Mouse (Mus musculus) embryonic facial prominence, embryonic 15.5 days (tissue): Measurements from ENCODE around the gene Gria1. TPM values are rescaled to one million over a fixed set of nuclear protein-coding genes. Genes with fewer than 3 reads are reported as not detected.

Experiments
- ATAC-seq: fragments of 200-750 bp; cut with Nextera tagmentation; 2 replicates; pipeline ENCODE4 v1.8.0; 2017; ENCODE audit warnings: low read depth, moderate TSS enrichment; ENCODE audit not compliant: insufficient number of reproducible peaks, low FRiP score, low TSS enrichment
- H3K27ac ChIP-seq: fragments of 300-500 bp; sonication (generic); replicated peaks from 2 replicates; pipeline ENCODE4 v1.5.1; 2015; ENCODE audit warnings: mild to moderate bottlenecking, inconsistent platforms
- H3K27me3 ChIP-seq: fragments of 300-500 bp; sonication (generic); 2 replicates; pipeline ENCODE4 v1.6.1; 2015; ENCODE audit warnings: inconsistent platforms
- H3K36me3 ChIP-seq: fragments of 300-500 bp; sonication (generic); 2 replicates; pipeline ENCODE4 v1.6.1; 2015; ENCODE audit warnings: mild to moderate bottlenecking, inconsistent platforms
- H3K4me1 ChIP-seq: fragments of 300-500 bp; sonication (generic); 2 replicates; pipeline ENCODE4 v1.6.1; 2015; ENCODE audit warnings: inconsistent platforms
- H3K4me2 ChIP-seq: fragments of 300-500 bp; sonication (generic); replicated peaks from 2 replicates; pipeline ENCODE4 v1.6.1; 2015; ENCODE audit warnings: mild to moderate bottlenecking, inconsistent platforms
- H3K4me3 ChIP-seq: fragments of 300-500 bp; sonication (generic); replicated peaks from 2 replicates; pipeline ENCODE4 v1.5.1; 2015; ENCODE audit warnings: mild to moderate bottlenecking, inconsistent platforms
- H3K9ac ChIP-seq: fragments of 300-500 bp; sonication (generic); 2 replicates; pipeline ENCODE4 v1.6.1; 2015; ENCODE audit warnings: inconsistent platforms
- H3K9me3 ChIP-seq: fragments of 300-500 bp; sonication (generic); replicated peaks from 2 replicates; pipeline ENCODE4 v1.6.1; 2016; ENCODE audit warnings: inconsistent platforms
- WGBS: fragments of 180-500 bp; shearing (Covaris S2); methylation state at CpG from one replicate; pipeline ENCODE4 v1.1.7; 2015; 5-methylcytosine and 5-hydroxymethylcytosine counted together
- polyA plus RNA-seq: library from polyadenylated mRNA; unstranded; fragments of >200 nt; fragmentation: Nextera tagmentation; extraction: Ambion mirVana; gene quantifications from 2 replicates; pipeline ENCODE4 v1.2.1, GENCODE M21; 2015

The Gria1 gene
- polyA plus RNA-seq, 1 experiment from 2014 or later = 1.9 TPM

GRCm38 (mm10) chr11:57062441-57062840, 51.3 kb downstream of the Gria1 start:
- no peaks in the 10 kb centered on the region for H3K27me3 ChIP-seq
- H3K36me3 ChIP-seq = no peaks in the 10 kb centered on the region
- H3K9ac ChIP-seq = no peak overlapping the region
- H3K27ac ChIP-seq = no peak overlapping the region
- no peak overlapping the region for H3K4me2 ChIP-seq
- H3K9me3 ChIP-seq = no peaks in the 10 kb centered on the region
- no peak overlapping the region for H3K4me3 ChIP-seq
- WGBS = 81% methylated on average over 3 of the region's 3 CpGs
- H3K4me1 ChIP-seq = no peaks in the 10 kb centered on the region
- ATAC-seq = no peak

- no peak for ATAC-seq
- Histone ChIP-seq H3K4me1 (no peaks in the 10 kb centered on the region), H3K4me2 (no peak overlapping the region), H3K36me3 (no peaks in the 10 kb centered on the region), H3K9ac (no peak overlapping the region), H3K27me3 (no peaks in the 10 kb centered on the region), H3K9me3 (no peaks in the 10 kb centered on the region), H3K27ac (no peak overlapping the region), H3K4me3 (no peak overlapping the region)
- 88% methylated on average over 8 of the region's 8 CpGs for WGBS
Measured at GRCm38 (mm10) chr11:57070196-57070901, 59.2 kb downstream of the Gria1 start.

GRCm38 (mm10) chr11:57072171-57072570, 61.0 kb downstream of the Gria1 start:
- Histone ChIP-seq H3K9ac (no peak overlapping the region), H3K4me1 (no peaks in the 10 kb centered on the region), H3K36me3 (no peaks in the 10 kb centered on the region), H3K4me3 (no peak overlapping the region), H3K27me3 (no peaks in the 10 kb centered on the region), H3K9me3 (no peaks in the 10 kb centered on the region), H3K27ac (no peak overlapping the region), H3K4me2 (no peak overlapping the region)
- no peak for ATAC-seq
- 70% methylated on average over 6 of the region's 6 CpGs for WGBS

- H3K4me3 ChIP-seq = no peak overlapping the region
- ATAC-seq = no peak
- WGBS = 71% methylated on average over 3 of the region's 3 CpGs
Measured at GRCm38 (mm10) chr11:57079423-57079822, 68.2 kb downstream of the Gria1 start.

GRCm38 (mm10) chr11:57089527-57089926, 78.3 kb downstream of the Gria1 start:
- 76% methylated on average over 5 of the region's 5 CpGs for whole genome bisulfite sequencing
- no peaks in the 10 kb centered on the region for H3K4me1 ChIP-seq
- H3K4me2 ChIP-seq = no peak overlapping the region
- H3K4me3 ChIP-seq = no peak overlapping the region
- H3K36me3 ChIP-seq = no peaks in the 10 kb centered on the region
- no peaks in the 10 kb centered on the region for H3K27me3 ChIP-seq
- no peak for ATAC-seq
- no peaks in the 10 kb centered on the region for H3K9me3 ChIP-seq
- H3K27ac ChIP-seq = no peak overlapping the region
- H3K9ac ChIP-seq = no peak overlapping the region

More at GRCm38 (mm10) chr11:57079423-57079822, 68.2 kb downstream of the Gria1 start:
- no peaks in the 10 kb centered on the region for H3K36me3 ChIP-seq
- H3K27ac ChIP-seq = no peak overlapping the region
- H3K4me2 ChIP-seq = no peak overlapping the region
- H3K9ac ChIP-seq = no peak overlapping the region
- no peaks in the 10 kb centered on the region for H3K4me1 ChIP-seq
- no peaks in the 10 kb centered on the region for H3K27me3 ChIP-seq
- no peaks in the 10 kb centered on the region for H3K9me3 ChIP-seq

- Histone ChIP-seq H3K9me3 (no peaks in the 10 kb centered on the region), H3K4me3 (no peak overlapping the region), H3K36me3 (no peaks in the 10 kb centered on the region), H3K27ac (no peak overlapping the region), H3K4me1 (no peaks in the 10 kb centered on the region), H3K4me2 (no peak overlapping the region), H3K27me3 (no peaks in the 10 kb centered on the region), H3K9ac (no peak overlapping the region)
- ATAC-seq = no peak
Measured at GRCm38 (mm10) chr11:57090705-57091104, 79.5 kb downstream of the Gria1 start.

GRCm38 (mm10) chr11:57091276-57091914, 80.2 kb downstream of the Gria1 start:
- Histone ChIP-seq H3K9me3 (no peaks in the 10 kb centered on the region), H3K4me2 (no peak overlapping the region), H3K27ac (no peak overlapping the region), H3K4me3 (no peak overlapping the region), H3K4me1 (no peaks in the 10 kb centered on the region), H3K27me3 (no peaks in the 10 kb centered on the region), H3K9ac (no peak overlapping the region), H3K36me3 (no peaks in the 10 kb centered on the region)
- no peak for ATAC-seq
- 72% methylated on average over 3 of the region's 3 CpGs for WGBS

- 76% methylated on average over 5 of the region's 5 CpGs for WGBS
- Histone ChIP-seq H3K4me2 (no peak overlapping the region), H3K9me3 (no peaks in the 10 kb centered on the region), H3K27ac (no peak overlapping the region), H3K4me1 (no peaks in the 10 kb centered on the region), H3K4me3 (no peak overlapping the region), H3K27me3 (no peaks in the 10 kb centered on the region), H3K36me3 (no peaks in the 10 kb centered on the region), H3K9ac (no peak overlapping the region)
- ATAC-seq = no peak
Measured at GRCm38 (mm10) chr11:57100491-57100890, 89.3 kb downstream of the Gria1 start.

- no peak overlapping the region for H3K27ac ChIP-seq
- H3K27me3 ChIP-seq = no peaks in the 10 kb centered on the region
- H3K36me3 ChIP-seq = no peaks in the 10 kb centered on the region
- no peak overlapping the region for H3K4me3 ChIP-seq
- no peak for ATAC-seq
- H3K4me1 ChIP-seq = no peaks in the 10 kb centered on the region
- H3K9me3 ChIP-seq = no peaks in the 10 kb centered on the region
- no peak overlapping the region for H3K4me2 ChIP-seq
- WGBS = 71% methylated on average over 5 of the region's 5 CpGs
- no peak overlapping the region for H3K9ac ChIP-seq
Measured at GRCm38 (mm10) chr11:57103751-57104254, 92.6 kb downstream of the Gria1 start.

- H3K4me2 ChIP-seq = no peak overlapping the region
- no peak overlapping the region for H3K27ac ChIP-seq
- WGBS = 36% methylated on average over 3 of the region's 3 CpGs
- no peaks in the 10 kb centered on the region for H3K27me3 ChIP-seq
- no peak overlapping the region for H3K9ac ChIP-seq
- no peak for ATAC-seq
- H3K36me3 ChIP-seq = no peaks in the 10 kb centered on the region
- no peak overlapping the region for H3K4me3 ChIP-seq
- no peaks in the 10 kb centered on the region for H3K9me3 ChIP-seq
- H3K4me1 ChIP-seq = no peaks in the 10 kb centered on the region
Measured at GRCm38 (mm10) chr11:57105683-57106082, 94.5 kb downstream of the Gria1 start.

GRCm38 (mm10) chr11:57112386-57112785, 101.2 kb downstream of the Gria1 start:
- Histone ChIP-seq H3K27ac (no peak overlapping the region), H3K36me3 (no peaks in the 10 kb centered on the region), H3K4me2 (no peak overlapping the region), H3K27me3 (no peaks in the 10 kb centered on the region), H3K4me1 (no peaks in the 10 kb centered on the region), H3K9ac (no peak overlapping the region), H3K4me3 (no peak overlapping the region), H3K9me3 (no peaks in the 10 kb centered on the region)
- WGBS = 80% methylated on average over 8 of the region's 8 CpGs
- ATAC-seq = no peak

- no peaks in the 10 kb centered on the region for H3K4me1 ChIP-seq
- no peak overlapping the region for H3K27ac ChIP-seq
- no peaks in the 10 kb centered on the region for H3K9me3 ChIP-seq
- no peaks in the 10 kb centered on the region for H3K36me3 ChIP-seq
- H3K4me2 ChIP-seq = no peak overlapping the region
- ATAC-seq = no peak
- 88% methylated on average over 5 of the region's 5 CpGs for WGBS
- no peak overlapping the region for H3K9ac ChIP-seq
- no peaks in the 10 kb centered on the region for H3K27me3 ChIP-seq
- no peak overlapping the region for H3K4me3 ChIP-seq
Measured at GRCm38 (mm10) chr11:57114410-57114809, 103.2 kb downstream of the Gria1 start.
